Mouse (Mus musculus) lung, adult 18-20 months (tissue): ENCODE measurements at regions not wholly inside any gene's neighbourhood (a gene's known extent, or its start where the extent isn't known, plus 50 kb on each side); places are given as distances from the start of the nearest gene placed in this dataset.

ENCODE experiments used
- DNase-seq, 2 experiments: peaks; one replicate each; pipeline ENCODE4 v3.0.0; 2022; ENCODE audit warnings: mixed read lengths in 2 of 2

DNA sequence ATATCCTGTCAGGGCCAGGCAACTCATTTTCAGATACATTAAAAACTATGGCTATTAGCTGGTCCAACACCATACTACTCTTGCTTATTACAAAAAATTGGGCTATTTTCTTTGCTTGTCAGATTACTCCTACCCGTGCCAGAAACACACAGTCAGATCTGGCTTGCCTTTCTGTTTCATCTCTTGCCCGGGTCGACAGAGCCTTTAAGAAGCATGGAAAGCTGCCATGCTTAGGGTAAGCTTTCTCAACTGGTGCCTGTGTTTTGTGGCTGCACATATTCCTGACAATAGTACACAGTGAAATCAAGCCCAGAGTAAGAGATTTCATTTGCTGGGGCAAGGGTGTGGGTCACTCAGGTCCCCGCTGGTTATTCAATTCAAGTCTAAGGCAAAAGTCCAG lies 162.5 kb upstream of the Cttnbp2 start:
- no peak for DNase-seq

DNA sequence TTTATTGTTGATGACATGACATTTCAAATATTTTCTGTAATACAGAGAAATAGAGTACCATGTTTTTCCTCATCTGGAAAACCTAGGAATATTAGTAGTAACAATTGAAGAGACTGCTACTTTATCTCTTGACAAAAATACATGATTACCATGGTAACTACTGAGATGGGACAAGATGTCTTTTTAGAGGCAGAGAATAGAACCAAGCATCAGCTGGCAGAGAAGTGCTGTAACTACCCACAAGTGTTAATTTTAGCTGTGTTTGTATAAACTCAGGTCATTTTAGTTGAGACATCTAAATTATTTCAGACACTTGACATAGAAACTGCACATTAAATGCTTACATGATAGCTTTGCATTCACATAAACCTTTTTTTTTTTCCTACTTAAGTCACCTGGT lies 166.1 kb upstream of the Cttnbp2 start:
- no peak for DNase-seq

DNA sequence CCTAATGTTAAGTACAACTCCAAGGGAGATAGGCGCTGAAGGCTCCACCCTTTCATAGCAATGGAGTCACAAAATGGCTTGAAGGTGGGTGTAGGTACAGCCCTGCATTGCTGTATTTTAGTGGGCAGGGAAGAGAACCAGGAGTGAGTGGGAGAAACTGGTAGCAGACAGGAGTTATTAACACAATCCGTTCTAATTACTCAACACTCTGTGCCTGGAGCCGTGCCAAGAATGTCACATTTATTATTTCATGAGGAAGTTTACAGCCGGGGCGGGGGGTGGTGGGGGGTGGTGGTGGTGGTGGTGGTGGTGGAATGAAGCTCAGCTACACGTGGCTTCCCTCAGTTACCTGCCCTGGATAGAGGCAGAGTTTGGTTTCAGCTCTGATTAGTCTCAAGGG lies 166.3 kb upstream of the Lsm8 start:
- DNase-seq, result peak; percentile 7 to 24

DNA sequence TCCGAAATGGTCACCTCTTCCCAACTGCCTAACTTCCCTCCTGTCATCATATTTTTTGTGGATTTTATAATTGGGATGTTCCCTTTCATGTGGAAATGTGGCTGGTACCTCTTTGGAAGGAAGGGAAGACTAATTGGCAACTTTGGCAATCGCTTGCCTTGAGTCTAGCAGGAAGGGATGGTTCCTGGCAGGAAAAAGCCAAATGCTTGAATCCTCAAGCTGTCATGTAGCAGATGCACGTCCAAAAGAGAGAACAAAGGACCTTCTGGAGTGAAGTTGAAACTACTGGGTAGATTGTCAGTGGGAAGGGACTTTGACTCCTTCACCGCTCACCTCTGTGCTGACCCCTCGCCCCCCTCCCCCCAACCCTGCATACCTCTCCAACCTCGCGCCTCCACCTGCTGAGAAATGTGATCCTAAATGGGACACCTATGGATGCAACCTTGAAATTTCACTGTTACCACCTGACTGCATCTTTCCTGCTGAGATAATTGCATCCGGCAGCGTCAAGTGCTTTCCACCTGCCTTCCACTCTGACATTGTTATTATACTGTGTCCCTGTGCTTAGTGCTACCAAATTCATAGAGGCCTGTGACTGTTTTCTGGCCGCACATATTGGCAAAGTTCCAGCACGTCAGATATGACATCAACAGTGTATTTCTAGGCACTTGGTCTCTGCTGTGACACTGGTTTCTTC lies 159.6 kb upstream of the Lsm8 start:
- DNase-seq, result no peak

DNA sequence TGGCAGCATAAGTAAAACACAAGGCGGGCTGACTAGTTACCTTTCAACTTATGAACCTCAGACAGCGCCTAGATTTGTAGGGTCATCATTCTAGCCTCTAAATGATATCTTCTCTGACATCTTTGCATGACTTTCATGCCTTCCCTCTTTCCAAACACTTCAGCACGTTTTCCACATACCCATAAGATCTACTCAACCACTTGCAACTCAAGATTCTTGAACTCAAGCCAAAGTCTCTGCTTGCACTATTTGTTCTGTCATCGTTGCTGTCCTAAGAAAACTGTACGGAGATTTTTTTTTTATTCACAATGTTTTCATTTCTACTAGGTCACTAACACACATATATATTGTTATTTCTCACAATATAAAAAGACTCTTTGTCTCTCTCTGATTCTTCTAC lies 150.8 kb upstream of the Lsm8 start:
- DNase-seq, result peak in 1 of 2 experiments; percentile 6

DNA sequence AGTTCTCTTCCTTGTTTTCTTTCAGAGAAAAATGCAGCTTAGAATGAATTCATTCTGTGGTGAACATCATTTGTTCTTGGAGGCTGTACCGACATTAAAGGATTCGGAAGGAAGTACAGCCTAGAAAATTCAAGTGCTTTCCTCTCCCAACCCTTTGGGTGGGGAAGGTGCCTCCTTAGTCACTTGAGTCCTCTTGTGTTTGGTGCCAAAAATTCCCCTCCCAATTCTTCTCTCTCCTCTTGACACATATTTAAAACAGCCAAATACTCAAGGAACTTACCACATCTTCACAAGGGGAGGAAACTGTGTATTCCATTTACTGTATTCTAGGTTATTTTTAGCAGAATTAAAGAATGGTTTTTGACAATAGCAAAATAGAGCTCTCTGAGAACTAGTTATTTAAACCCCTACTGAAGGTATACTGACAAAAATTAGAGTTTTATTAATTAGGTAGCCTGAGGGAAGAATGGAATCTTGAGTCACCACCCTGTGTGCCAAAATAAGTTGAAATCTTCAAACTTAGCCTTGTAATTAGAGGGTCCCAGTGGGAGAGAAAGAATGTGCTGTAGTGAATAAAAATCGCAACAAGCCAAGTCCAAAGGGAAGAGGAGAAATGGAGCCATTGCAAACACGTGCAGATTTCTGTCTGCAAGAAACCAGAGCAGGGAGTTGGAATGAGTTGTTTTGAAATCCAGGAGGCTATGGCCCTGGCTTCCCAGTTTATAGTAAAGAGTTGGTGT lies 149.2 kb upstream of the Lsm8 start:
- DNase-seq, result peak; percentile 7 to 46

DNA sequence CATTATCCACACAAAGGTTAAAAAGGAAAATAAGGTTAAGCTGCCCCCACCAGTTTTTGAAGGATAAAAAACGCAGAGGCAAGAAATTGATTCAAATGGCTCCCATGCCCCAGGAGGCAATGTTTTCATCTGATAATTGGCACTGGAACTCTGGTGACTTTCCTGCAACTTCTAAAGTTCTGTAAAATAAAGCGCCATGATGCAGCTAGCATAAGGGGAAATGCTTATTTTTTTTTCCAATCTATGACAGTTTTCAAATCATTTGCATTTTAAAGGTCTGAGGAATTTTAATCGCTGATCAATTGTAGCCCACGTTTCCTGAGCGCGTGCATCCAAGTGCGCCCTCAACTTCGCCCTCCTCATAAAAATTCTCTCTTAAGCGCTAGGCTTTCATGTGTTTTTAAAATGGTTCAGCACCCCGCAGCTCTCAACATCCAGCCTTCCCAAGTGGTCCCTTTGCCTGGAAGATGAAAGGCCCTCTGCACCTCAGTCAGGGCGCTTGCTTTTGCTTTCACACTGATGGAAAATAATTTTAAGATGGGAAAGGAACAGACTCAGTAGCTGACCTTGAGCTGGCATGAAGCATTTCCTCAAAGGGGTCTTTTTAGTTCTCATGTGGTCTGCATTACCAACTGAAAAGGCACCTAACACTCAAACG lies 148.5 kb upstream of the Lsm8 start:
- no peak for DNase-seq

DNA sequence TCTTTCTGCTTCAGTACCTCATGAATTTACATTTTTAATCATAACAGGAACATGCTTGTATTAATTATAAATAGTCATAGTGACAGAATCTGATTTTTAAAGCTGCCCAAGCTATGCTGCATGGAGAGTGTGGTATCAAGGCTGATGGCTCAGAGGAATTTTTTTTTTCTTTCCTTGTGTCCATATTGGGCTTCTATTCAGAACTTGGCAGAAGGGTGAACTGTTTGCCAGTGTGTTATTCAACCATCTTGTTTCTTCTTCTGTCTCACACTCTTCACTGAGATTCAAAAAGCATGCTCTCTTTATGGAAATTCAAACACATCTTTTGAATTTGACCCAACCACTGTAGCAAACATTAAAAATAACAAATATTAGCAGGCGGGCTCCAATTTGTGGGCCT lies 137.6 kb upstream of the Lsm8 start:
- no peak for DNase-seq

DNA sequence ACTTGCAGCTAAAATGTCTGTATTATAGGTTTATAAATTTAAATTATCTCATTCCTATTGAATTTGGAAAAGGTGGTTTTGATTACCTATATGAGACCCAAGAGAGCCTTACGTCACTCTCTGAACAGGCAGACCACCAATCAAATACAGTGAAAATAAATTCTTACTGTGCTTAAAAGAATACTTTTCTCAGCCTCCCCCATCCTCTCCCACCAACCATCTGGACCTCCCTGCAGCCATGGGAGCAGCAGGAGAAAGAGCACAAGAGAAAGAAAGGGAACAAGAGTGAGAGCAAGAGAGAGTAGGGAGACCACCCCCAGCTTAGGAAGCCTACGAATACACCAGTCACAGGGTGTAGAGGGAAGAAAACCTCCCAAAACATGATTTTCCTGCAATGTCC lies 99.5 kb upstream of the Lsm8 start:
- no peak for DNase-seq

DNA sequence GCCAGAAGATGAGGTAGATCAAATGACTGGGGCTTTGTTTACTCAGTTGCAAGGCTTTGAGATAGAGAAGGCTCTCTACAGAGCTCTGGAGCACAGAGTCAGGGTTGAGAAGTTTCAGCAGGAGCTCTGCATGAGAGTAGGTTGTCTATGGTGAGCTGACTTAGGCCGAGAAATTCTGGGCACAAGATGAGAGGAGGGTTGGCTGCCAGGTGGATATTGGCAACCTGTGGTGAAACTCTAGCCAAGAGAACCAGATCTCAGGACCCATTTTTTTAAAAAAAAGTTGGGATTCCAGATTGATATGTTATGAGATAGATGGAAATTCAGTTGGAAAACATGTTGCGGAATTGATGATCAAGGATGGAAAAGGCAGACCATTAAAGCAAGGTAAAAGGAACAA lies 83.8 kb upstream of the Lsm8 start:
- no peak for DNase-seq

DNA sequence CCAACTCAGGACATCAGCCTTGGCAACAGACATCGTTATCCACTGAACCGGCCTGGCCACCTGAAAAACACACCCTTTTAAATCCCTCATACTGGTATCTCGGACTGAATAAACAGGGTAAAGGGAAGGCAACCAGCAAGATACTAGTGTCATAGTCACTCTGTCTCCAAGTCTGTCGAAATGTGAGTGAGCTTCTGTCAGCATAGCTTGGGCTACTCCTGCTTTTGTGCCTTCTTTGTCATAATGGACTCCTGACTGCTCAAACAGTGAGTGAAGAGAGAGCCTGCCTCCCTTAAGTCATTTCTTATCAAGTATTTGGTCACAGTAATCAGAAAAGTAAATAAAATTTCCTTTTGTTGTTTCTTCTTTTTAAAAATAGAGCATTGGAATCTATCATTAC lies 53.0 kb upstream of the Lsm8 start:
- no peak for DNase-seq

DNA sequence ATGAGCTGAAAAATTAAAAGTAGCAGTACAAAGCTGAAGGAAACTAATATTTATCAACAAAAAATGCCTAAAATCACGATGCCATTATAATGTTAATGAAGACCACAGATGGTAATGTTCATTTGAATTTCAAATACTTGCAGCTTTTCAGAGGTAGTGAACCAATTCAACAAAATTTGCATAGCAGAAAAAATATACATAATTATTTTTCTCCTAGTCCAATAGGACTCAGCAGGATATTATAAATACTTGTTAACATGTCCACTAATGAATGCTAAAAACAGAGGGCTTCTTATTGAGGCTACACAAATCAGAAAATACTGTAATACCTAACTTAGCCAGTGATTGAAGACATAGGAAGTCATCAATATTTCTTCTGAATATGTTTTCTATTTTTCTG lies 52.5 kb upstream of the Lsm8 start:
- DNase-seq, result no peak

DNA sequence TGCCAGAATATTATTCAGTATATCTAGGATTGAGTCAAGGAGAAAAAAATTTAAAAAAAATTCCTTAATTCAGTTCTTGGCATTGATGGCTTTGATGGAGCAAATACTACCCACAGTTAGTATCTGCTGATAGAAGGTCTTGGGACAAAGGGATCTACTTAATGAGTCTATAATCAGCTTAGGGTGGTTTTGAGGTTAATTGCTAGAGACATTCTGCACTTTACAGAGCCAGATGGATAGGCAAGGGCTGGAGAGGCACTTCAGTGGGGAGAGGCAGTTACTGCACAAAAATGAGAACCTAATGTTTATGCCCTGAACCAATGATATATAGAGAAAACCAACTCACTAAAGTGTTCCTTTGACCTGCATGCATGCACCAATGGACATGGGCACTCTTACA lies 51.8 kb upstream of the Lsm8 start:
- DNase-seq, result no peak
